Mouse (Mus musculus) embryo, embryonic 11 days (tissue): ENCODE results near the gene Pet117.

Experiments
- DNase-seq: peaks from one replicate; pipeline ENCODE4 v3.0.0-alpha.2; 2015

Pet117 gene

DNA sequence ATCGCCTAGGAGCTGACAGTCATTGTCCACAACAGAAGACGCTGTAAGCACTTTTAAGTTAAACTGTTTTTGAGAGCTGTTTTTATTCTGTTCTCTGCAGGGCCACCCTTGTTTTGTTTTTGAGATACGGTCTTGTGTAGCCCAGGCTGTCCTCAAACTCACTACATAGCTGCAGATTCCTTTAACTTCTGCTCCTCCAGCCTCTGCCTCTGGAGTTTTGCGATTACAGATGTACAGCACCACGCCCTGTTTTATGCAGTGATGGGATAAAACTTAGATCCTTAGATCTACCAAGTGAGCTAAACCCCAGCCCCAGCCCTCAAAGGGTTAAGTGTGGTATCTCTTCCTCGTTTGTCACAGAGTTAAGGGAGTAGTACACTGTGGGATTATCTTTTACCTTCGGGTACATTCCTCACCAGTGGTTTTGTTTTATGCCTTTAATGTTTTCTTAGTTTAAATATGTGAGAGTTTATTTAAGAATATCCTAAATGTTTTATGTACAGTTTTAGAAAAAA is 13.9 kb downstream of the Pet117 start:
- no peak for DNase-seq

DNA sequence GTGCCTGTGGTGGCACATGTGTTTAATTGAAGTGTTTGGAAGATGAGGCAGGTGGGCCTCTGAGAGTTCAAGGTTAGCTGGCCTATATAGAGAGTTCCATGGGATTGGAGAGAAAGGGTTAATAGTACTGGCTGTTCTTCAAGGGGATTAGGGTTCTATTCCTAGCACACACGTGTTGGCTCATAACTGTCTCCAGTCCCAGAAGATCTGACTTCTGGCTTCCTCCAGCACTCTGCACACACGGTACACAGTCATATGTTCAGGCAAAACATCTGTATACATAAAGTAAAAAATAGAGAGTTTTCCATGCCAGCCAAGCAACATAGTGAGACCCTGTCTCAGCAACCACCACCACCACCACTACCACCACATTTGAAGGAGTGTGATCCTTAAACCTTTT is 17.5 kb downstream of the Pet117 start:
- DNase-seq: no peak

DNA sequence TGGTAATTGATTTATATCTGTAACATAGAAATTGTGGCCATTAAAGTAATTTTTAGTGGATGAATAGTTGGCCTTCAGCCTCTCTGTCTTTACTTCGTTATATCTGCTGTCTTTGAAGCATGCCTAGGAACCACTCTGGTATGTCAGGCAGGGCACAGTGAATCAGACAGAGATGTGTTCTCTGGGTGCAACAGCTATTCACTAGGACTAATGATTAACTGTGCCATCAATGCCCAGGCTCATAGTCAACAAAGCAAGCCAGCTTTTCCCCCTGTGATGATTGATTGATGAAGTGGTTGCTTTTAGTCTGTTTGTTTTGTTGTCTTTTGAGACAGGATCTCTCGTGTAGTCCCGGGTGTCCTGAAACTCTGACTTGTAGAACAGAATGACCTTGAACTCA is 19.6 kb downstream of the Pet117 start:
- no peak for DNase-seq

DNA sequence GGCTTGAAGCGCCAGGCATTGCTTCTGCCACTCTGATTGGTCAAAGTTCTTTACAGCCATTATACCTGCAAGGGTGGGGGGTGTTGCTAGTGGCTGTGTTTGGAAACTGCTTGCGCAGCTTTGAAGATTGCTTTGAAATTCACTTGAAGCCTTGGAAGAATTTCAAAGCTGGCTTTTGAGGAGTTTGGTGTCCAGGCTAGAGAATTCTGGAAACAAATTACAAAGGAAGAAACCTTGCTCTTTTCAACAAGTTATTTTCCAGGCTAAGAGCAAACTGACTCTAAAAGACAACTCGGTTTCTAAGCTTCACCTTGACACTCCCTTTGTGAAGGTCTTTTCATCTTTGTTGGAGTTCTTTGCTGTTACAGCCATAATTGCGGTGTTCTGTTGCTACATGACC is 30.7 kb downstream of the Pet117 start:
- DNase-seq: no peak

DNA sequence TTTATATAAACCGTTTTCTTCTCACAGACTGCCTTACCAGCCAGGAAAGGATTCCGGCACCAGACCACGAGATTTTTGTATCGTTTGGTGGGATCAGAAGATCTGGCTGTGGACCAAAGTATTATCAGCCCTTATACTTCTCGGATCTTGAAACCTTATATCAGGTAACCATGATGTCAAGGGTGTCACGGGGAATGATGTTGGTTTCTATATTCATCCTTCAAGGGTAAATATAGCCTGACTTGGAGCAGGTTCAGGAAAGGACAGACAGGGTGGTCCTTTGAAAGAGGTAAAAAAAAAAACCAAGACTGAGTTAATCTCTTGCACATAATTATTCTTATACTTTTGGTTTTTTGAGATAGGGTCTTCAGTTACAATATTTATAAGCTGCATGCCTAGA is 31.9 kb downstream of the Pet117 start:
- no peak for DNase-seq

DNA sequence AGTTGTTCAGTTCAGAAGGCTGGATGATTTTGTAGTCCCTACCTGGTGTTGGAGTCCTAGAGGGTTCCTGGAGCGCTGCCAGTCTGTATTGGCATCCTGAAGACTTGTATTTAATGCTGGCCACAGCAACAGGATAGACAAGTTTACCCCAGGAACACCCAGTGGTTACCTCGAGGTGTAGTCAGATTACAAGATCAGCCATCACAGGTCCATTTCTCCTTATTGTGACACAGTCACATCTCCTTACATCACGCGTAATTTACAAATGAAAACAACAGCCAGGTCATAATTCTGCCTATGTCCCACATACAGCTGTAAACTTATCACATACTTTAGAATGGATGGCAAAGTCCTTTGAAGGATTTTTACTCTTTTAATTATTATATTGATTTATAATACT is 40.2 kb downstream of the Pet117 start:
- DNase-seq: no peak

DNA sequence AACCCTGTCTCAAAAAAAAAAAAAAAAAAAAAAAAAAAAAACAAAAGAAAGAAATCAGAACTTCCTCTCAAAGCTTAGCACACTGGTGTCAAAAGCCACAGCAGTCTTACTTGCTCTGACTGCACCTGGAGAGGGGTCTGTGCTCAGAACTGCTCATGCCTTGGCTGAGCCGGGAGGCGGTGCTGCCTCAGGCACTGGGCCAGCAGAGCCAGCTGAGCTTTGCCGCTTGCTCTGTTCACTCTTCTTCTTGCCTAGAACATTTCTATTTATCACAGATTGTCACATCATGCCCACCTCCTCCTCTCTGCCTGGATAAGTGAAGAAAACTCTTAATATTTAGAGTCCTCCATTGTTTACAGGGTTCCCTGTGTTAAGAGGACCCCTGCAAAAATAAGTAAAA is 41.8 kb downstream of the Pet117 start:
- DNase-seq: no peak

DNA sequence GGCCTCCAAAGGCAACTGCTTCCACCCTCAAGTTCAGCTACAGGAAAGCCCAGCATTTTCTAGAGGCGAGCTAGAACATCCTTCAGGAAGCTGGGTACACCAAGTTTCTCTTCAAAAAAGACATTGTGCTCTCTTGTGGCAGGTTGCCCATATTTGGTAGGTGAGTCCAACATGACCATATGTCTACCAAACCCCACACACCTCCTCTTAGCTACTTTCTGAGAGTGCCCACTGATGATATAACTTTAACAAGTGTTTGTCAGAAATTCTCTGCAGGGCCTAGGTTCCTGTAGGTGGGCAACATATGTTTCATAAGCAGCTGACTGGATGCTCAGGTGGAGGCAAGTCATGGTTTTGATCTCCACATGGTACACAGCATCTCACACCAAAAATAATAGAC is 45.9 kb downstream of the Pet117 start:
- DNase-seq: no peak

DNA sequence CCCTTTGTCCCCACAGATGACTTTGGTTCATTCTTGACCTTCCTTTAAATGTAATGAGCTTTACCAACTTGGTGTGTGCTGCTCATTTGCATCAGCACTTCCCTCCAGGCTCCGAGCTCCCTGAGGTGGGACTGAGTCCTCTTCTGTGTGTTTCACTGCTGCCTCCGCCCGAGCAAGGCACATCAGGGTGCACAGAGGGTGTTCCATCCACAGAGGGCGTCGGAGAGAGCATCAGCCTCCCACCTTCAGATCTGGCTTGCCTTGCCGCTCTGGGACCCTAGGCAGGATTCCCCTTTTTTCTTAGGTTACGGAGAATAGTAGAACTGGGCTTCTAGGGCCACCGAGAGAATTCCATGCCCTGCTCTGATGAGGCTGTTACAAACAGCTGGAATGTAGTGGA is 48.1 kb downstream of the Pet117 start:
- no peak for DNase-seq

DNA sequence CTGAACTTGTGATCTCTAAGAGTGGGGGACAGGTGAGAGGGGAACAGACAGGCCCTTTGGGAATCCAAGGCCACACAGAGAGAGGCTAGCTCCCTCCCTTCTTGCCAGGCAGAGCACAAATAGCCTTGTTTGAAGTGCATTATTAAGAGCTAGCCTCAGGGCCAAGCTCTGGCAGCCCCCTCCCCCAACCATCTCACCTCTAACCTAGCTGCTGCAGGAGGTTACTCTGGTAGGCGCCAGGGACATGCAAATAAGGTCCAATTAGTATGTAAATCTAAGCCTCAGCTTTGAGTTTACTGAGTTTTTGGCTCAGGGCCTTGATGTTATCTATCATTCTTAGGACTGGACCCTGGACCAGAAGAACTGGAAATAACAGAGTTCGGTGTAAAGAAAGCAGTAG is 49.3 kb downstream of the Pet117 start:
- DNase-seq: no peak

DNA sequence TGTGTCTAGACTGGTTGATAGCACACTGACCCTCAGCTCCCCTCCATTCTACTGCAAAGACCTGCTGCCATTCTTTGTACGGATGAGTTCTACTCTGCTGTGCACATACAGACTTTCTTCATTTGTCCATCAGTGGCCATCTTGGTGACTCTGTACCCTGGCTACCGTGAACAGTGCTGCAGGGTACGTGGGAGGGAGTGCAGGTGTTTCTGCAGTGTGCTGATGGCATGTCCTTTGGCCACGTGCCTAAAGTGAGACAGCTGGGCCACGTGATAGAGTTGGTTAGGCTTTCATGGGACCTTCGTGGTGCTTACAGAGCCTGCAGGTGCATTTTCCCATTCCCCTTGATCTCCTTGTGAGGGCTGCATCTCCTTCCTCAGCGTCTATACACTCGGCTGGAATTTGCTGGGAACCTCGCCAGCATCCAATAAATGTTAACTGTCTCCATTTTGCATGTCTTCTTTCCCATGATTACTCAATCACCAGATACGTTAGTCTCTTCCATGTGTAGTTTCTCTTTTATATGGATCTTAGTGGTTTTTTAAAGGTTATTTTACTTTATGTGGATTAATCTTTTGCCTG is 53.4 kb downstream of the Pet117 start:
- no peak for DNase-seq
